Mouse (Mus musculus): ENCODE measurements around the gene March6. TPM values are rescaled to one million over a fixed set of nuclear protein-coding genes. Genes with fewer than 3 reads are reported as not detected.
A peak's percentile ranks its signal among the peaks of the same experiment; 100 is the strongest.

The March6 gene
- total RNA-seq, 2 experiments from 2014 or later: 192 to 199 TPM

DNA sequence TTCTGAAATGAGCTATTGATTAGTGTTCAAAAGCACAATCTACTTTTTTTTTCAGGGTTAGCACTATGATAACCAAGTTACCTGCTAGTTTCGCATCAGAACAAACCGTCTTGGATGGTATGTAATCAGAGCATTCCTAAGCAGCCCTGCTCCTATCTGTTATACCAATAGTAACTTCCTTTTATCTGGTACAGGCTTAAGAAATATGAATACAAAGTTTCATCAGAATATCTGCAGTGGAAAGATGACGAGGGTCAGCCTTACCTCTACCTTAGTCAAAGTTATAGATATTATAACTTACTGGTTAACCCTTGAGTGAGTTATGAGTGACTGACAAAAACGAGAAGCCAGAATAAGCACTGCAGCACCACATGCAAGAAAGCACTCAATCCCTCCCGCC is 64.6 kb downstream of the March6 start:
- no peak for DNase-seq (ENCODE audit: low spot score in 2 of 2)
- intact Hi-C loops (cut with DNase I): no loop called here

DNA sequence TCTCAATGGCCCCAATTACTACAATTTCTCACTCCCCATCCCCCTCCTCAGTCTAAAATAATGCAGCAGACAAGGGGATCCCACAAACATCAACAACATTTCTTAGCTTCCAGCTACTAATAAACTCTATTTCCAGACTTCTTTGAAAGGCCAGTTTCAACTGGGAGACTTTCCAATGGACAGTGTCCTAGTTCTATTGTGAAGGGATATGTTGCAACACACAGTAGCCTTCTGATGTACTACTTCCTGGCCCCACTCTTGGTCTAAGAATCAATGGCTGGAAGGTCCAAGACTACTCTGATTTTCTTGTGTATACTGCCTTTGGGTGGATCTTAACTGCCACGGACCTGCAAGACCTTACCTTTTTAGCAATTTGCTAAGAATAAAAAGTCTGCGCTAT is 65.0 kb downstream of the March6 start:
- no peak for DNase-seq (ENCODE audit: low spot score in 2 of 2)
- intact Hi-C loops (cut with DNase I): no loop called here

DNA sequence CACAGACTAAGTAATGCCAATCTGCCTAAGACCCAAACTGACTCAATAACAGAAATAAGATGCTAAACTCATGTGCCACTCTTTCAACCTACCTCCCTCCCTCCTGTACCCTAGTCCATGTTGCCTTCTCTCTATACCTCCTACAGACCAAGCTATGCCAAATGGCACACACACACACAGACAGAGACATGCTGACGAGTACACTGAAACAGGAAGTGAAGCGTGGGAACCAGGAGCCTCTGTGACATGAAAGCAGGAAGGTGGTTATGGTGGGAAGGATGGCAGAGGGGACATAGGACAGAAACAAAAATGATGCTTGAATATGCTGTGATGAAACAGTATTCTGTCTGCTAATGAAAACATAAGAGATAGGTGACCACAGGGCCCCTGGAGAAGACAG is 70.3 kb downstream of the March6 start:
- intact Hi-C loops (cut with DNase I): no loop called here
- no peak for DNase-seq (ENCODE audit: low spot score in 2 of 2)

DNA sequence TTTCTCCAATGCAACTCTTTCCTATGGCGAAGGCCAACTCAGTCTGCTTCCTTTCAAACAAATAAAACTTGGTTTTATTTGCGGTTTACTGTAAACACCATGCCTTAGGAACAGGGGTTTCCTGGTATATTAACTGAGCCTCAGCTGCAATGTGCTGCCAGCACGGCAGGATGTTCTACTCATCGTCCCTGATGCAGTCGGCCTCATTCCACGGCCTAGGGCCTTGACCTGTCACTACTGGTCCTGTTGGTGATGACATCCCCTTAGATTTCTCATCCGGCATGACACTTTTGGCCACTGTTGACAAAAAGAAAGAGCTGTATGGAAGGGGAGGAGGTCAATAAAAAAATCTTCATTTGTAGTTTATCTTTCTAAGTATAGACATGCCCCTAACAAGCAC is 72.8 kb downstream of the March6 start:
- DNase-seq (ENCODE audit: low spot score in 2 of 2): no peak
- intact Hi-C loops (cut with DNase I): no loop called here

DNA sequence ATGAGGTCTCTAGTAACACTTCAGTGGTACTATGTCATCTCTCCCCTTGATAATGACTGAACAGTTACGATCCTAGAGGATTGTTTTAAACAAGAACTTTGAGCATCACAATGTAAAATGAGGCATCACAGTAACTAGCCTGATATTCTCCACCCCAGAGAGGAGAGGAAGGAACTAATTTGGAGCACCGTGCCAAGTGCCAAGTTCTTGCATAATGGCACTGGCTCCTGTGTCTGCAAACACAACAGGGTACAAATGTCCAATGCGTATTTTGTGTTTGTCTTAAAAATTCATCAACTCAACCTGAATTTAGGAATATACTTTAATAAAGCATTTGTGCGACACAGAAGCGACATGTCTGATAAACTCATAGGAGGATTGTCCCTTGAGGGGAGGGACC is 74.5 kb downstream of the March6 start:
- intact Hi-C loops (cut with DNase I): no loop called here
- DNase-seq (ENCODE audit: low spot score in 2 of 2): no peak

DNA sequence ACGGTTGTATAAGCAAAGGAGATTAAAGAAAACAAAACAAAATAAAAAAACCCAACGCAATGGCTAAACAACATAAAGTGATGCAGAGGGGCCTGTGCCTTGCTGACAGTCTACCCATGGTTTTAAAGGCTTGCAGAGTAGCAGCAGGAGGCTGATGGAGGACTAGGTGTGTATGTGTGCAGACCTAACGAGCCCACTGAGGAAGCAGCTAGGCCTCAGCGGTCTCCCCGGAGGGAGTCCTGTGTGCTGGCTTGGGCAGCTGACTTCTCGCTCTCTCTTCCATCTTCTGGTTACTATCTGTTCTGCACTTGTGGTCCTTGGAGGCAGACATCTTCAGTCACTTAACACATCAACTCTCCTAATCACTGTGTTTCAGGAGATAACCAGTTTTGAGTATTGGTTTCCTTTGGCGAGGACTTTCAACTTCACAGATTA is 76.0 kb downstream of the March6 start:
- DNase-seq (ENCODE audit: low spot score in 2 of 2): no peak
- intact Hi-C loops (cut with DNase I): no loop called here

DNA sequence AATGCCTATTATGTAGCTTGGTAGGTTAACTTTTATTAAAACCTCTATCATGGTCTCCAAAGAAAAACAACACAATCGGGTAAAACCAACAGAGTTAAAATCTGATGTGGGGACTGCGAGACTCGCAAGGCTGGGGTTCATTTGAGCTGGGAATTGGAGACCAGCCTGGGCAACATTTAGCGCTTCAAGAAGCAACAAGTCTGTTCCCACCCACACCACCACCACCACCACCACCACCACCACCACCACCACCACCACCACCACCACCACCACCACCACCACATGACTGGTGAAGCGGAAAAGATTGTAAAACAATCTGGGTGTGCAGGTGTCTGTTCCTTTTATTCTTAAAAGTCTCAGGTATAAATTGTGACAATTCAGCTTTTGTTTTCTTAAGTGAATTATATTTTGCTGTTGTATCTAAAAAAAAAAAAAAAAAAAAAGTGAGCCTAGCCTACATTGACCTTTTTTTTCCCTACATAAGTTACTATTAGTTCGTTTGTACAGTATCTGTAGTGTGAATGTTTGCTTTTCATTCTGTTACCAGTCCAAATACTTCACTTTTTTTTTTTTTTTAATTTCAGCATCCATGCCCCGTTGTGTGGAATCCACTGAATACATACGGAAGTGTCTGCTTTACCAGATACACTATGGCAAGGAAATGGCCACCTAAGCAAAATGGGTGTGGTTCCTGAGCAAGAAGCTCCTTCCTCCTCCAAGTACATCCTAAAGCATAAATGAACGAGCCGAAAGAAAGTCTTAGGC is 76.6 kb downstream of the March6 start:
- intact Hi-C loops (cut with DNase I): no loop called here
- DNase-seq (ENCODE audit: low spot score in 2 of 2): no peak

DNA sequence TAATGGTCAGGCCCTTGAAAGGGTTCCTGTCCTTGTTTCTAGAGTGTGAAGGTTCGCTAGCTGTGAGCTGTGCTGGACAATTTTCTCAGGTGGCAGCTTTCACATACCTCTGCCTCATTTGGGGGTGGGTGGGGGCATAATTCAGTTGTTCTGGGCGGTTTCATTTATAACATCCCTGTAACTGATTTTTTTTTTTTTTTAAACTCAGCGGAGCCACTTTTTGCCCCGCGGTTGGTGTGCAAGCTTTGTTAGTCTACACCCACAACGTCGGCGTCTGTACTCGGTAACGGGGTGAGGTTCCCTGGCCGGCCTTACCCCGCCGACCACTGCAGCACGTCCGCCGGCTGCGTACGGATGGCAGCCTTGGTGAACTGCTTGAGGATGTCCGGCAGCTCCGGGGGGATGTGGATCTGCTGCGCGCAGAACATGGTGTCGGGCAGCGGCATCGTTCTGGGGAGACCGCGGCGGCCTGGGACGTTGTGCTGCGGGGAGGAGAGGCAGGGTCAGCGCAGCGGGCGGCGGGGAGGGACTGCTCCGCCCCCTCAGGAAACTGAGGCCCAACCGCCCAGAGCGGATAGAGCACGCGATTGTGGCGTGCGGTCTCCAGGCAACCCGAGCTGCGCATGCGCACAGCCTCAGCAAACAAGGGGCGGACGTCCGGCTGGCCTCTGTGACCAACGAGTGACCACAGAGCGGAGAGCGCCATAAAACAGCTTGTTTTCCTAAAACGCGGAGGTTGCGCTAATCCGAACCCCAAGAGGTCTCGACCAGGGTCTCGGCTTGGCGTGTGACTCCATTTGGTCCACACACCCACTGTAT is 77.5 kb downstream of the March6 start, which contains the start of gene Ropn1l:
Ropn1l (minus strand) TSS at position 640 of the 819 bp plus-strand sequence.
- intact Hi-C loops (cut with DNase I): no loop called here
- DNase-seq (ENCODE audit: low spot score in 2 of 2): peak; percentile 88 to 91

DNA sequence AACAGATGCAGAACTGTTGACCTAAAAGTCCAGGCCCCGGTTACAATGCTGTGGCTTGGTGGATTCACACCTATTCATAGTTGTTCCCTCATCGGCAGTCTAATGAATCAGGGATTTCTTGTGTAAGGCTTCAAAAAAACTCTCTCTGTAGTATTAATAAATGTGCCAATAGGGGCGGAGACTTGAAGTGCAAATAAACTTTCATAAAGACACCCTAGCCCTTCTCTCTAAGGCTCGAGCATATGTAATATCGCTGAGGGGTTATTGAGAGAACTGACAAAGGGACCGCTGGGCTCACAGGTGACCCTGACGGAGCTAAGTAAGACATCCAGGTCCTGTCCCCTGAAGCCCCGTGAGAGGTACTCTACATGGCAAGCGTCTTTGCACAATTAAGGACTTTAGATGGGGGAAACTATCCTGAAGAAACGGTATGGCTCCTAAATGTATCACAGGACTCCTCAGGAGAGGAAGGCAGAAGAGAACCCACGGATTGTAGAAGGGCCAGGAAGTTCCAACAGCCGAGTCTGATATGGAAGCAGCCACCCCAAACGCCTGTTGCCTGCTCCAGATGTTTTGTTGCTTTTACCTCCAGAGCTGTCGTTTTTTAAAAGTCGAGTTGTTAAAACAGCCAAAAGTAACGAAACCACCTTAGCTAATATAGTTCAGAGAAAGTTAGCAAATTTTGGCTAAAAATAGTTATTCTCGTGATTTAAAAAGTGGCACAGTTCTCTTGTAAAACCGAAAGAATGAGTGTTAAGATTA is 78.3 kb downstream of the March6 start:
- intact Hi-C loops (cut with DNase I): no loop called here

DNA sequence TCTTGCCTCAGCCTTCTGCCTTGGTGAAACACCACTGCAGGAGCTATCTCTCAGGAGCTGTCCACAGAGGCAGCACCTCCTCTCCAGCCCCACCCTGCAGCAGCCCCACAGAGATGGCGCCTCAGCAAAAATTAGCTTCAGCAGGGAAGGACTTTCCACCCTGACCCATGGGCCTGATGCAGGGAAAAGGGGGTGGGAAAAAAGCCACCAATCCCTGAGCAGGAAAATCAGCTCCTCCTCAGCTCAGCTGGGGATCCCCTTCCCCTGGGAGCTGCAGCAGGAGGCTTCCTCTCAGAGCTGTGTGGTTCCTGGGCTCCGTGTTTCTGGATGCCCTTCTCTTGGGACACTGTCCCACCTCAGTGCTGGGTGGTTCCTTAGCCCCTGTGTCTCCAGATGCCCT is 81.1 kb downstream of the March6 start:
- intact Hi-C loops (cut with DNase I): no loop called here
- DNase-seq (ENCODE audit: low spot score in 2 of 2): no peak

More for the DNA sequence above, 78.3 kb downstream of the March6 start:
- DNase-seq (ENCODE audit: low spot score in 2 of 2): no peak

DNA sequence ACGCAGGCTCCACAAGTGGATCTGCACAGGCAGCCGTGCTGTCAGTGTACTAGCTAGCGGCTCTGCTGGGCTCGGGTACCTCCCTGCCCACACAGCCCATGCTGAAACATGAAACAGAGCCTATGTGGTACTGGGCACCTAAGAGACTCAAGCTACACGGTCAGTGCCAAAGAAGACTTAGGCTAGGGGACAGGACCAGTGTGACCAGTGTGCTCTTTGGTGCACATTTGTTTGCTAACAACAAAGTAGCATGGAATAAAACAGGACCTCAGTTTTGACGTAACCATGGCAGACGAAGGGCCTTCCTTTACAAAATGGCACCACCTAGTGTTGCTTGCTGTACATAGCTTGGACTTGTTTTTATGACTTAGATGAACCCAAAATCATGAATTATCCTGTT is 83.7 kb downstream of the March6 start:
- peak; percentile 39 to 62 for DNase-seq (ENCODE audit: low spot score in 2 of 2)
- intact Hi-C loops (cut with DNase I): loop anchor here (1.0 kb wide), 1 partner anchor 132 kb away; no protein-coding TSS in a partner anchor

DNA sequence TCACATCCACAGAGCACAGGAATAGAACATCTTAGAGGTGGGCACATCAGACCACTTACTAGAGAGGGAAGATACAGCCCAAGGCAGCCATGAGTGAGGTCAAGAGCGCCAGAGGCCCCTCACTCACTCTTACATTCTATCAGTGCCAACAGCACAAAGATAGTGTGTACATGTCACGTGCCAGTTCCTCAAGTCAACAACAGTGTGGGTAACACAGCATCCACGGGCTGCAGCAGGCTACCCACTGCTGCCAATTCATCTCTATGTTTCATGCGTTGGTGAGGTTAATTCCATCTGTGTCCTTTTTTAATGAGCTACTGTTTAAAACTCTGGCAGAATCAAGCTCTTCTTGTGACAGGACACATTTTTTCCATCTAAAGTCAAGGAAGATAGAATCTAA is 88.2 kb downstream of the March6 start:
- intact Hi-C loops (cut with DNase I): no loop called here
- DNase-seq (ENCODE audit: low spot score in 2 of 2): no peak

DNA sequence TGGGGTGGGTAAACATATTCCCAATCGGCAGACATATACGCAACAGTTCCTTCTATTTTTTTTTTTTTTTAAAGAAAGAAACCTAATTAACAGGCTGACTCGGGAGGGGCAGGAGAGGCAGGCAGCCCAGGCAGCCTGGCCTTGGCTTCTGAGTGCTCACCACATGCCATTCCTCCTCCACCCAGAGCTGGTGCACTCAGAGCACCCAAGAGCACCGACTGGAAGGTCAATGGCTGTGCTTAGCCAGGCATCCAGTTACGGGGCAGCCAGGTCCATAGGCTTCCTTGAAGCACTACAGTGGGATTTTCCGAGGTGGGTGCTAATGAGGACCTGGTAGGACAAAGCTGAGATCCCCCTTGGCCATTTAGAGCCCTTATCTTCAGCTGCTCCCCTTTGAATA is 88.9 kb downstream of the March6 start:
- intact Hi-C loops (cut with DNase I): no loop called here
- no peak for DNase-seq (ENCODE audit: low spot score in 2 of 2)

DNA sequence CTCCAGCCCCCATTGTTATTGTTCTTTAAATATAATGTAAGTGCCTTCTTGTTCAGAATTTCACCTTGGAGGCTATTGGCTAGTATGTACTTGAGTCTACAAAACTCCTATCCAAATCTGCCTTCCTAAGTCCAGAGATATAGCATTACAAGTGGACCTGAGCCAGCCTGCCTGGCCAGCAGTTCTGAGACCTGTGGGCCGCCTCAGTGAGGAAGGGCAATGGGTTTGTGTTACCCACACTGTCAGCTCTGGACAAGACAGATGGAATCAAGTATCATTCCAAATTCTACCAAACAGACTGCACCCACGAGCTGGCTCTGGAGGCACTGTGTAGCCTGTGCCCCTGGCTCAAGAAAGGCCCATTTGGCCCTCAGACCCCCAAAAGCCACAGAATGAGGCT is 94.0 kb downstream of the March6 start:
- intact Hi-C loops (cut with DNase I): no loop called here
- DNase-seq (ENCODE audit: low spot score in 2 of 2): no peak

DNA sequence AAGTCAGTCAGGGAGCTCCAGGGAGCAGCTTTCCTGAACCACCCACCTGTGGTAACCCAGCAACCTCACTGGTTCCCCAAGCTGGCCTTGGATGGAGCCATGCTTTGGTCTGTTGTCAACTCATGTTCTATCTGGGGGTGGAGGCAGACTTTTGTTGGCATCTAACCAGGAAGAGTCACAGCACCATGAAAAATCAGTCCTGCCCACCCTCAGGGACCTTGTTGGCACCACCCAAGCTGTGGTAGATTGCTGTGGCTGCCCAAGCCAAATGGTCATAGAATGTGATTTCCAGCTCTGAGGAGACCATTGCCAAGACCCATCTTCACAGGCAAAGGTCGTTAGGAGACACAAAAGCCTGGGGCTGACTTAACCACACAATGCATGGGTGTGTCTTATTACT is 94.8 kb downstream of the March6 start:
- DNase-seq (ENCODE audit: low spot score in 2 of 2): no peak
- intact Hi-C loops (cut with DNase I): no loop called here

DNA sequence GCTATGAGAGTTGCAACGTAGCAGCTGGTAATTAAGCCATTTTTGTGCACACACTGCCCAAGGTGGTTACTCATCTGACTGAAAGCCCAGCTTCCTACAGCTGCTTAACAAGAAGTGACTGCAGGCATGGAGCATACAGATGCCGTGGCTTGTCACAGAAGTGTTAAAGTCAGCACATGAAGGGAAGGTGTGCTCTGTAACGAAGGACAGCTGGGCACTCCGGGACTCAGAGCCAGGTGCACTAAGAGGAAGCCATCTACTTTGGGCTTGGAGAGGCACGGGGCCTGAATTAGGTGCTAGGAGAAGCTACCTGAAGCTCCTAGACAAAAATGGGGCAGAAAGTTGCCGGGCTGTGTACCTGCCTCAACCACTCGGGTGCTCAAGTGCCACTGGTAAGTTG is 97.1 kb downstream of the March6 start:
- intact Hi-C loops (cut with DNase I): no loop called here
- no peak for DNase-seq (ENCODE audit: low spot score in 2 of 2)

DNA sequence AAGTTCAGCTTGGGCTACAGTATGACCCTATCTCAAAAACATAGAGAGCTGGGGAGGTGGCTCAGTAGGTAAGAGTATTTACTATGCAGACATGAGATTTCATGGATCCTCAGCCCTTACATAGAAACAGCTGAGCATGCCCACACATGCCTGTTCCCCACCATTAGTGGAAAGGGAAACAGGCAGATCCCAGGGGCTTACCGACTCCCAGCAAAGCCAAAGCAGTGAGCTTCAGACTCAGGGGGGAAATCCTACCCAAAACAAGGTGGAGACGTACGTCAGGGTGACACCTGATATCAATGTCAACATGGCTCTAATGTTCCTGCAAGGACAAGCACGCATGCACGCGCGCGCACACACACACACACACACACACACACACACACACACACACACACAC is 99.0 kb downstream of the March6 start:
- intact Hi-C loops (cut with DNase I): no loop called here

DNA sequence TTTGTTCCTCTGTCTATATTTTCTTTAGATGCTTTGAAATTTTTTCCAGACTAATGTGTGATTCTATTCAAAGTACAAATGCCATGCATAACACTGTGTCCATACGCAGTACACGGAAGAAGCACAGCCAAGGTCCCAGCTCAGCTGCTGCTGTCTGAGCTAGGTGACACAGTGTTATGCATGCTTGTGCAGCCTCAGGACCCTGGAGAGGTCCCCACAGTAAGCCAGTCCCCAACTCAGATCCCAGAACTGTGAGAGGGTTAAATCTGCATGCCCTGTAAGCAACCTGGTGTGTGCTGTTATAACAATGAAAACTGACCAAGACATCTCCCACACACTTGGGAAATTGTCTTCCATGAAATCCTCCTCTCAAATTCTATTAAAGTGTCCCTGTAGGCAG is 100.8 kb downstream of the March6 start:
- no peak for DNase-seq (ENCODE audit: low spot score in 2 of 2)
- intact Hi-C loops (cut with DNase I): no loop called here

More for the DNA sequence above, 99.0 kb downstream of the March6 start:
- no peak for DNase-seq (ENCODE audit: low spot score in 2 of 2)

DNA sequence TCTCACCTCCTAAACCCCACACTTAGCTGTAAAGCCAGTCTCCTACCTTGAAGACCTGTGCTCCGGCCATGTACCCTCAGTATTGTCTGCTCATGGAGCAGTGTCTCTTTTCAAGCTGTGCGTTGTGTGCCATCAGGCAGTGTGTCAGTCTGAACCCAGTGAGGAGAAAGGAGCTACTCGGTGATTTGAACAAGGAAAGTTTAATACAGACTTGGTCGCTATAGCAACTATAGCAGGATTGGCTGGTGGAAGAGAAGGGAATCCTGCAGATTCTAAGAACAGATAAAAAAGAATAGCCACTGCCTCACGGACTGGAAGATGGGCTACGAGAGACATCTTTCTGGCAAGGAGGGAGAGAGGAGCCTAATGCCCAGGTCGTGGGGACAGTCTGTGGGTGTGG is 101.4 kb downstream of the March6 start:
- intact Hi-C loops (cut with DNase I): no loop called here

DNA sequence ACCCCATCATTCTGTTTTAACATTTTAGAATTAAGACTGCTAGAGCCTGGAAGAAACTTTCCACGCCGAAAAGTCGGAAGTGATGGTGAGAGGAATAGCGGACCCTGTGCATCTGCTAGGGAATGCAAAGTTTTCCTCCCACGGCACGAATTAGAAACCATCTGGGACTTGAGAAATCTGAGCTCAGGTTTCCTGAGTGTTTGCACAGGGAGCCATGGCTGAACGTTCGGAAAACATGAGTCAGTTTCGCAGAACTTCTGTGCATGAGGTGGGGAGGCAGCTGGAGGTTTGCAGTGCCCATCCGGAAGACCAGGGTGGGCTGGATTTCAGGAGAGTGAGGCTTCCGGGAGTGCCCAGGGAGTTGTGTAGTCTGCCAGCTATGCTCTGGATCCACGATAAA is 102.3 kb downstream of the March6 start:
- intact Hi-C loops (cut with DNase I): loop anchor here (1.0 kb wide), 1 partner anchor 35 kb away; no protein-coding TSS in a partner anchor

More for the DNA sequence above, 101.4 kb downstream of the March6 start:
- no peak for DNase-seq (ENCODE audit: low spot score in 2 of 2)

More for the DNA sequence above, 102.3 kb downstream of the March6 start:
- DNase-seq (ENCODE audit: low spot score in 2 of 2): peak; percentile 82 to 84

All from left cerebral cortex, postnatal 36 days (tissue).